Mouse (Mus musculus) left cerebral cortex, adult 18-20 months (tissue): Measurements from ENCODE around the gene Ankrd6. TPM values are rescaled to one million over a fixed set of nuclear protein-coding genes. Genes with fewer than 3 reads are reported as not detected.

Source experiments
- DNase-seq, 2 experiments: peaks; one replicate each; pipeline ENCODE4 v3.0.0; 2021 to 2022; ENCODE audit warnings: low spot score in 2 of 2, mixed read lengths in 1 of 2
- total RNA-seq, 2 experiments: library from RNA; stranded (reverse); gene quantifications; 2 replicates each; pipeline ENCODE4 v1.2.3; 2021

The Ankrd6 gene
- total RNA-seq, 2 experiments from 2014 or later, result 55.8 to 59.2 TPM

DNA sequence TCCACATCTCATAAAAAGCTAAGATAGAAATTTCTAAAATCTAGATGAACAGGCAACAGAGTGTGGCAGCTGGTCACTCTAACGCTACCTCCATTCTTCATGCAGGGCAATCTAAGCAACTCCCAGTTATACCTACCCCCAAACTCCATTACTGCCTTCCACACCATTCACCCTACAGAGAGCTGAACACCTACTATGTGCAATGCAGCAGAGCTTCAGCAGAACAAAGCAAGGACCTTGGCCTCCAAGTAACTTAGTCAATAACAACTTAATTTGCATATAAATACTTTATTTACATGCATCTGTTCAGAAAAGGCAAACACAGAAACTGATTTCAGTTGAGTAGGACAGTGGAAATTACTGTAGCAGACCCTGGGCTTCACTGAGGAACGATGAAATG, 44.7 kb downstream of the Ankrd6 start:
- no peak for DNase-seq

DNA sequence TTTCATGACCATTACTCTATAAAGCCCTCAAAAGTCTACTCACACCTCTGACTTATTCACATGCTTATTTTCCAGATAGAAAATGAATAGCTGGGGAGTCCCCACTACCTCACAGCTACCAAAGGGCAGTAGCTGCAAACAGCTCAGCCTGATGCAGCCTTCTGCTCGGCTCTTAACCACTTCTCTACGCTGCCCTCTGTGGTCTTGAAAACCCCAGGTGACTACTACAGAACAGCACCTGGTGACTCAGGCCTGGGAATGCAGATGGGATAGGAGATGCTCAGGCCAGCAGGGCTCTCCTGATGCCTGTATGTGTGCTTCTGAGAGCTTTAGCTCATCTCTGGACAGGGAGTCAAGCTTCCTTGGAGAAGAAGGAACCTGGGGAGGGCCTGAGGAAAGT, 45.3 kb downstream of the Ankrd6 start:
- DNase-seq, result no peak

- no peak for DNase-seq
Measured at GRCm38 (mm10) chr4:32903826-32904225, 46.8 kb downstream of the Ankrd6 start.

- DNase-seq, result no peak
Measured at GRCm38 (mm10) chr4:32899051-32899450, 51.6 kb downstream of the Ankrd6 start.

GRCm38 (mm10) chr4:32891341-32891740, 59.3 kb downstream of the Ankrd6 start:
- DNase-seq, result no peak

DNA sequence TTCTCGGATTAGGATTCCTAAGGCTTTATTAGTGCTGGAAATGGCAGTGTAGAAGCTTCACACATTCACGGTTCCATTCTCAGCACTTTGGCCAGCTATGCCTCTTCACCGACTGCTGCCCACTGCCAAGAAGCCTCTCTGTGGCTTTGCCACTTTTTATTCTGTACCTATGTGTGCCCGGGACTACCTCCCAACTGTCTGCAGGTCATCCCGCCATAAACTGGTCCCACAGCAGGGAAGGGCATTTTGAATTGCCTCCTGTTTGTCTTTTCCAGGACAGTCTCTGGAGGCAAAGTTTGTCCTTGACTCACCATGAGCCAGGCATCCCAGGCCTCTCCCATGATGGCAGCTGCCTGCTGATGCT, 59.9 kb downstream of the Ankrd6 start:
- no peak for DNase-seq

- DNase-seq, result no peak
Measured at GRCm38 (mm10) chr4:32889996-32890734, 60.5 kb downstream of the Ankrd6 start.

- peak in 1 of 2 experiments; percentile 50 for DNase-seq
Measured at GRCm38 (mm10) chr4:32889246-32889645, 61.4 kb downstream of the Ankrd6 start.

DNA sequence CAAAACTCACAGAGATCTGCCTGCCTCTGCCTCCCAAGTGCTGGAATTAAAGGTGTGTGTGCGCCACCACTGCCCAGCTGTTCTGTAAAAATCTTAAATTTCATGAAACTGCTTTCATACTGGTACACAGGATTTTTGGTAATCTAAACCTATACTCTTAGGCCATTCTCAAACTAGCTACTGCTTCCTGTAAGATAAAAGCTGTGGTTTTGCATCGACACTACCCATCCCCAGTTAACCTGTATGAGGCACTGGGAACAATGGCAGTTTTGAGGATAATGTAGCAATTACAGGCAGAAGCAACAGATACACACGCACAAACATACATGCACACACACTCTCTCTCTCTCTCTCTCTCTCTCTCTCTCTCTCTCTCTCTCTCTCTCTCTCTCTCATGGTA, 64.2 kb downstream of the Ankrd6 start:
- DNase-seq, result no peak

DNA sequence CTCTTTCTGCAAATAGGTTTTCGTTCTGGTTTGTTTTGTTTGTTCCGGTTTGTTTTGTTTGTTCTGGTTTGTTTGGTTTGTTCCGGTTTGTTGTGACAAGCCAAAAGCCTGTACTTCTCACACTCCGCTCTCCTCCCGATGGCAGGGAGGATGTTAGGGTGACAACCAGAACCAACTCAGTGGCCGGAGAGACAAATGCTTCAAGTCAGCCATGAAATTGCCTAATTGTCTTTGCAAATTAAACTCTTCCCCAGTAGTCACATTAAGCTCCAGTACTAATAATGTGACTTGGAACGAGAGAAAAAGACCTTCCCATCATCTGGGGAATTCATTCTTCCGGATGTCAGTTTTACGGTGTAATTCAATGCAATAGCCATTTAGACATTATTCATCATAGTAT, 66.0 kb downstream of the Ankrd6 start:
- DNase-seq, result no peak

DNA sequence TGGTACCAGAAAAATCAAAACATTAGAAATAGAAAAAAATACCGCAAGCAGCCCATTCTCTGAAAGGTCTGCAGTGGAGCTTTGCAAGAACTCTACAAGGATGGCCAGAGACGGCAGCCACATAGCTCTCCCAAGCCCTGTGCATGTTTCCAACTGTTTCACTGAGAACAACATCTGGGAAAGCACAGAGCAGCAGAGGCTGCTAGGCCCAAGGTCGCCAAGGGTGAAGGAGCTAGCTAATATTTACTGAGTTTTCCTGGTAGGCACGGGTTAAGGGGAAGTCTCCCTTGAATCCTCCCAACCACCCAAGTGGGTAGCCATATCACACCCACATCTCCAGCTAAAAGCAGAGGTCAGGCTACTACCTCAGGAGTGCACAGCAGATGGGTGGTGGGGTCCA, 69.6 kb downstream of the Ankrd6 start:
- no peak for DNase-seq

GRCm38 (mm10) chr4:32874669-32875068, 76.0 kb downstream of the Ankrd6 start:
- no peak for DNase-seq

GRCm38 (mm10) chr4:32872189-32872749, 78.4 kb downstream of the Ankrd6 start:
- peak in 1 of 2 experiments; percentile 31 for DNase-seq

GRCm38 (mm10) chr4:32869370-32869769, 81.3 kb downstream of the Ankrd6 start:
- DNase-seq, result no peak

DNA sequence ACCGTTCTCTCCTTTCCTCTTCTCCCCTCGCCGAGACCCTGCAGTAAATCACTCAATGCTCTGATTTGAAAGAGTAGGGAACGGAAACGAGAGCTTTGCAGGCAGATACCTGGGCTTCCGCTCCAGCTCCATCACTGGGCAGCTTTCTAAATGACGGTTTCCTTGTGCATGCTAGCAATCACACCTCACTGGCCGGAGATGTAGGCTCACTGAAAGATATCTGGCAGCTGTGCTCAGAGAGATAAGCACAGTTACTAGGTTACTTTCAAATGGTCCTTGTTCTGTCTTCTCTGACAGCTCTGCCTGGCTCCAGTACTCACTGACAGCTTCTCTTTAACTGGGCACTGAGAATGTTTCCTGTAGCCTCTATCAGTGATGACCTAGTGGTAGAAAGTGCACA, 81.8 kb downstream of the Ankrd6 start:
- DNase-seq, result no peak

GRCm38 (mm10) chr4:32868437-32868836, 82.2 kb downstream of the Ankrd6 start:
- peak in 1 of 2 experiments; percentile 56 for DNase-seq

GRCm38 (mm10) chr4:32867460-32867859, 83.2 kb downstream of the Ankrd6 start:
- DNase-seq, result no peak

DNA sequence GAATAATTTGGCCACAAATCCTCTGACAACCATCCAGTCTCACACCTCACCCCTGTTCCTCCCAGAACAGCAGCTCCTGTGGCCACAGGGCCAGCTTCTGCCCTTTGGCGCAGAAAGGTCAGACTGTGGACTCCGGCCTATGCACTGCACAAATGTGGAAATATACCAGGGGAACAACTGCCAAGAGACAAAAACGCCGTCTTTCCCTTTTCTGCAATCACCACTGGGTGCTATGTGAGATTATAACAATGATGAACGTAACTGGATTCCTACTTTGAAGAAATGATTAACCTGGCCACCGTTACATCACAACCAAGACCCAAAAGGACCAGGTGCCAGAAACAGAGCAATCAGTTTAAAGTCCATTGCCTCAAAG, 85.8 kb downstream of the Ankrd6 start:
- DNase-seq, result no peak

DNA sequence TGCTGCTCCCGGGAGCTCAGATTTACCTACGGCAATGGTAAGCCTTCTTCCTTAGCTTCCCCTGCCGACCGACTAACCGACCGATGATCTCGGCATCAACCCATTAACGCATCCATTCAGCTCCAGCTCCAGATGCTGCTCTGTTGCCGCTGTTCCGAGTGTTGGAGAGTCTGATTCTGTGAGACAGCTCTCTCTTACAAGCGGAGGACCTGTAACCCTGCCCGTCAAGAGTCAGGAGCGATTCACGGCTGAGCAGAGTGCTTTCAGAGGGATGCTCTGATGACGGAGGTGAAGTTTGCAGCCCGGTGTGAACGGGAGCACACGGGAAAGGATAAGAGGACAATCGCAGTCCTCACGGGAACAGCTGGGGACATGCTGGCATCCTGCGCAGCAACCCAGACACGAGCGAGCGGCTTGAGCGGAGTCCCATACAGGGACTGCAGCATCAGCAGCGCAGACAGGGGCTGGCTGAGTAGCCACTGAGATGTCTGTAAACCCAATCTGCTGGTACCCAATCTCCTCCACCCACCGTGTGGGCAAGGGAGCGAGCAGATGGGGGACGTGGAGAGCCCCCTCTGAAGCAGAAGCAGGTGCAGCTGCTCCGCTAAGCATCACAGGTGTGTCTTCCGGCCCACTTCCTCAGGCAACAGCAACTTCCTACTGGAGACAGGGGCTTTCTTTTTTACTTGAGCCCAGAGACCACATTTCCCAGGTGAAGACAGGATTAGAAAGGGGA, 86.3 kb downstream of the Ankrd6 start:
- DNase-seq, result no peak

GRCm38 (mm10) chr4:32863447-32864130, 87.1 kb downstream of the Ankrd6 start:
- peak in 1 of 2 experiments; percentile 7 for DNase-seq

DNA sequence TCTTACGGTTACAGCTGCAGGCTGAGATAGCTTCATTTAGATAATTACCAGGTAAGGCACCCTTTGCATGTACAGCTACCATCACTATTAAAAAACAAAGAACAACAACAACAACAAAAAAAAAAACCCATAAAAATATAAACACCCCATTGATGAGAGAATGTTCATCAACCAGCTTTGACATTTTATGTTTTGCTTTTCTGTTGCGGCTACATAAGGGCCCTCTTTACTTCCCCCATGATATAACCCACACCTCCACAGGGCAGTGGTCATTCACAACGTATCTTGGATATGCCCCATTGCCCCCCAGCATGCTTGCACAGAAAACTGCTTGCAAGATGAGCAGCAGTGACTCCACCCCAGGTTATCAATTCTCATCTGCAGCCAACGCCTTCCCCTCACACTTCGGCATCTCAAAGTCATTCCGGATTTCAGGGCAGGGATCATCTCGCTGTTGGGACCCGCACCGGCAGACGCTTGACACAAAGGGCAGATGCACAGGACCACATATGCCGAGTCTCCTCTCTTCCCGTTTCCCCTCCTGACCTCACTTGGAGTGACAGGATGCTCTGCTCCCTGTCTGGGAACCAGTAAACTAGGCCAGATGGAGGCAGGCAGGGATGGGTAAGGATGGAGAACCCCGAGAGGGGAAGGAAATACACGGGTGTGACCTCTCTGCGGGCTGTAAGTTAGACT, 87.7 kb downstream of the Ankrd6 start:
- peak in 1 of 2 experiments; percentile 10 for DNase-seq
